Mouse (Mus musculus): ENCODE data around the gene Fjx1. TPM values are rescaled to one million over a fixed set of nuclear protein-coding genes. Genes with fewer than 3 reads are reported as not detected.

Fjx1 gene
- total RNA-seq, 2 experiments from 2014 or later = 2.3 to 2.4 TPM

- intact Hi-C loops (cut with DNase I) = no loop called here
- no peak for DNase-seq
These were observed 24.3 kb downstream of the Fjx1 start for GRCm38 (mm10) chr2:102427974-102428373.

GRCm38 (mm10) chr2:102426434-102426833 lies 25.9 kb downstream of the Fjx1 start:
- intact Hi-C loops (cut with DNase I) = no loop called here
- no peak for DNase-seq

- intact Hi-C loops (cut with DNase I) = no loop called here
- DNase-seq = peak; percentile 7 to 12
These were observed 36.1 kb downstream of the Fjx1 start for GRCm38 (mm10) chr2:102416149-102416743.

- intact Hi-C loops (cut with DNase I) = no loop called here
- no peak for DNase-seq
These were observed 39.6 kb downstream of the Fjx1 start for GRCm38 (mm10) chr2:102412738-102413137.

- DNase-seq = no peak
- intact Hi-C loops (cut with DNase I) = no loop called here
These were observed 41.7 kb downstream of the Fjx1 start for GRCm38 (mm10) chr2:102410615-102411014.

GRCm38 (mm10) chr2:102409741-102410140 lies 42.6 kb downstream of the Fjx1 start:
- no peak for DNase-seq
- intact Hi-C loops (cut with DNase I) = no loop called here

GRCm38 (mm10) chr2:102407363-102408184 lies 44.7 kb downstream of the Fjx1 start, which contains the start of gene Trim44:
TSS of gene Trim44 (minus strand) at chr2:102407828.
- intact Hi-C loops (cut with DNase I) = no loop called here

GRCm38 (mm10) chr2:102406324-102407304 lies 45.7 kb downstream of the Fjx1 start:
- intact Hi-C loops (cut with DNase I) = no loop called here
- no peak for DNase-seq

More at GRCm38 (mm10) chr2:102407363-102408184, 44.7 kb downstream of the Fjx1 start, which contains the start of gene Trim44:
- peak in 1 of 2 experiments; percentile 22 for DNase-seq

- intact Hi-C loops (cut with DNase I) = loop anchor here (2.0 kb wide), 1 partner anchor 41 kb away; no protein-coding TSS in a partner anchor
- DNase-seq = no peak
These were observed 48.3 kb downstream of the Fjx1 start for GRCm38 (mm10) chr2:102403982-102404381.

GRCm38 (mm10) chr2:102403306-102403705 lies 49.0 kb downstream of the Fjx1 start:
- intact Hi-C loops (cut with DNase I) = loop anchor here (2.0 kb wide), 1 partner anchor 41 kb away; no protein-coding TSS in a partner anchor
- no peak for DNase-seq

GRCm38 (mm10) chr2:102401352-102401692 lies 51.0 kb downstream of the Fjx1 start:
- no peak for DNase-seq
- intact Hi-C loops (cut with DNase I) = no loop called here

GRCm38 (mm10) chr2:102400605-102401351 lies 51.5 kb downstream of the Fjx1 start:
- intact Hi-C loops (cut with DNase I) = no loop called here
- peak; percentile 88 to 90 for DNase-seq

- intact Hi-C loops (cut with DNase I) = no loop called here
- no peak for DNase-seq
These were observed 52.3 kb downstream of the Fjx1 start for GRCm38 (mm10) chr2:102399864-102400604.

Other genes starting within 250 kb of the Fjx1 start
- gene Trim44, start 44.7 kb downstream of the Fjx1 start, total RNA-seq (2021) = 10 to 100 TPM; 38.6 to 40.6 TPM
- gene Pamr1, start 97.5 kb upstream of the Fjx1 start, total RNA-seq (2021) = 1 to 10 TPM; 8.9 to 9.7 TPM
- gene Slc1a2, start 206.2 kb upstream of the Fjx1 start, total RNA-seq (2021) = under 1 TPM; 0.20 to 0.26 TPM

Data from heart, postnatal 10 days (tissue).